In genomic region chr11:119663876-119664275, GRCm38 (mm10) we compare ENCODE assay signal across 14 mouse cellular contexts.
DNase-seq lines count a peak whose midpoint lies in the region; ATAC-seq and TF ChIP-seq lines count a peak whose summit lies in the region.
"Had no signal": no experiment of that assay in that cellular context is flagged by ENCODE, and none has a peak within 500 bp of the region (broad histone marks: within the 10 kb centered on the region; RNA-seq: fewer than 3 reads in every experiment).

No protein-coding gene starts in this region.

- no peaks in the 10 kb centered on the region for H3K27me3 ChIP-seq in liver, adult 2 months (ENCODE audit: control insufficient read depth, insufficient read depth, low read length)
- H3K27me3 ChIP-seq in liver, embryonic 12.5 days (replicated peaks) = no peaks in the 10 kb centered on the region
- H3K27me3 ChIP-seq in limb, embryonic 10.5 days (ENCODE audit: low read depth, poor library complexity, severe bottlenecking) = no peaks in the 10 kb centered on the region
- H3K27me3 ChIP-seq in forebrain, embryonic 12.5 days = no peaks in the 10 kb centered on the region
- H3K27me3 ChIP-seq: limb, embryonic 12.5 days; midbrain, embryonic 15.5 days had no signal

- H3K9me3 ChIP-seq in liver, embryonic 12.5 days (replicated peaks) = no peaks in the 10 kb centered on the region
- H3K9me3 ChIP-seq in limb, embryonic 10.5 days (replicated peaks) = no peaks in the 10 kb centered on the region
- H3K9me3 ChIP-seq in forebrain, embryonic 12.5 days = no peaks in the 10 kb centered on the region
- H3K9me3 ChIP-seq: limb, embryonic 12.5 days; midbrain, embryonic 15.5 days had no signal

- TF ChIP-seq POLR2A in liver, adult 2 months (IDR thresholded peaks at IDR 0.05; ENCODE audit: extremely low read depth, insufficient read depth, low read length) = no peak

- H3K9ac ChIP-seq in liver, adult 2 months (ENCODE audit: low read depth, low read length) = no peak overlapping the region
- H3K9ac ChIP-seq in liver, embryonic 12.5 days = no peak overlapping the region
- H3K9ac ChIP-seq in forebrain, embryonic 12.5 days = no peak overlapping the region
- H3K9ac ChIP-seq: forebrain, postnatal 0 days; limb, embryonic 12.5 days; liver, postnatal 0 days; midbrain, embryonic 15.5 days had no signal

- ATAC-seq in liver, embryonic 12.5 days = no peak
- ATAC-seq in forebrain, embryonic 12.5 days (ENCODE audit: low FRiP score) = no peak
- ATAC-seq: forebrain, postnatal 0 days; liver, postnatal 0 days; midbrain, embryonic 15.5 days had no signal

- 57% methylated on average over 2 of the region's 2 CpGs for WGBS in liver, adult 2 months
- WGBS in liver, embryonic 12.5 days (ENCODE audit: insufficient replicate concordance) = 86% methylated on average over 2 of the region's 2 CpGs
- 96% methylated on average over 2 of the region's 2 CpGs for WGBS in limb, embryonic 10.5 days
- 94% methylated on average over 2 of the region's 2 CpGs for WGBS in forebrain, embryonic 12.5 days

- H3K4me2 ChIP-seq in liver, embryonic 12.5 days = no peak overlapping the region
- no peak overlapping the region for H3K4me2 ChIP-seq in forebrain, embryonic 12.5 days
- H3K4me2 ChIP-seq: limb, embryonic 12.5 days; midbrain, embryonic 15.5 days had no signal

- no peak overlapping the region for H3K27ac ChIP-seq in liver, adult 2 months (replicated peaks; ENCODE audit: insufficient read depth, low read depth, low read length)
- H3K27ac ChIP-seq in liver, embryonic 12.5 days = no peak overlapping the region
- H3K27ac ChIP-seq in limb, embryonic 10.5 days = peak overlapping the region; percentile 36; the same call in 1 of the 2 replicates
- no peak overlapping the region for H3K27ac ChIP-seq in forebrain, embryonic 12.5 days
- H3K27ac ChIP-seq: limb, embryonic 12.5 days; midbrain, embryonic 15.5 days had no signal

- TF ChIP-seq CTCF in liver, adult 2 months (IDR thresholded peaks at IDR 0.05; ENCODE audit: low read depth, low read length) = no peak

- H3K4me3 ChIP-seq in liver, adult 2 months (ENCODE audit: insufficient read depth, low read depth, low read length) = no peak overlapping the region
- no peak overlapping the region for H3K4me3 ChIP-seq in liver, embryonic 12.5 days
- no peak overlapping the region for H3K4me3 ChIP-seq in limb, embryonic 10.5 days
- H3K4me3 ChIP-seq in forebrain, embryonic 12.5 days (replicated peaks) = no peak overlapping the region
- H3K4me3 ChIP-seq: limb, embryonic 12.5 days; midbrain, embryonic 15.5 days had no signal

- peak; percentile 96 for DNase-seq in heart, adult 11 months
- no peak for DNase-seq in heart, postnatal 4 days
- DNase-seq in liver, adult 2 months (ENCODE audit: extremely low read depth, low read depth, low spot score) = peak; percentile 75
- peak; percentile 50 for DNase-seq in adrenal gland, postnatal 25 days
- DNase-seq in limb, embryonic 10.5 days (ENCODE audit: low spot score) = no peak
- DNase-seq in right cerebral cortex, postnatal 25 days = no peak
- DNase-seq: cerebellum, adult 8-10 months; forebrain, postnatal 0 days; layer of hippocampus, postnatal 36 days; liver, postnatal 0 days had no signal

- no peaks in the 10 kb centered on the region for H3K36me3 ChIP-seq in liver, adult 2 months (ENCODE audit: control insufficient read depth, insufficient read depth, low read length)
- H3K36me3 ChIP-seq in liver, embryonic 12.5 days = peaks cover 6% of the 10 kb centered on the region; the same call in 1 of the 2 replicates
- peaks cover 7% of the 10 kb centered on the region; the same call in 1 of the 2 replicates for H3K36me3 ChIP-seq in limb, embryonic 10.5 days
- H3K36me3 ChIP-seq in forebrain, embryonic 12.5 days (replicated peaks) = no peaks in the 10 kb centered on the region
- H3K36me3 ChIP-seq: limb, embryonic 12.5 days; midbrain, embryonic 15.5 days had no signal

- peaks cover 10% of the 10 kb centered on the region for H3K4me1 ChIP-seq in liver, adult 2 months (ENCODE audit: control insufficient read depth, insufficient read depth, low read length)
- peaks cover 76% of the 10 kb centered on the region for H3K4me1 ChIP-seq in liver, embryonic 12.5 days
- peaks cover 52% of the 10 kb centered on the region for H3K4me1 ChIP-seq in limb, embryonic 10.5 days
- H3K4me1 ChIP-seq in forebrain, embryonic 12.5 days = peaks cover 23% of the 10 kb centered on the region

- peaks cover 34% of the 10 kb centered on the region for H3K79me2 ChIP-seq in liver, adult 2 months (ENCODE audit: control insufficient read depth, insufficient read depth, low read length)

Comparison
In these comparisons a context has a peak if more than half of its experiments do, and no peak if none do; other contexts are left out.
1. DNase-seq: peak in heart, adult 11 months (single experiment), liver, adult 2 months (single experiment) and adrenal gland, postnatal 25 days (single experiment); none in heart, postnatal 4 days (single experiment), limb, embryonic 10.5 days (single experiment) and right cerebral cortex, postnatal 25 days (single experiment).